Comparison of ENCODE assay signal across 11 mouse cellular contexts in genomic region chr12:112872991-112873390, GRCm38 (mm10). TPM values are rescaled to one million over a fixed set of nuclear protein-coding genes. Genes with fewer than 3 reads are reported as not detected.
"Had no signal": no experiment of that assay in that cellular context is flagged by ENCODE, and none has a peak within 500 bp of the region (broad histone marks: within the 10 kb centered on the region; RNA-seq: fewer than 3 reads in every experiment).

No protein-coding gene starts in this region.

- H3K9ac ChIP-seq: limb, embryonic 12.5 days; limb, embryonic 15.5 days; liver, embryonic 14.5 days; liver, postnatal 0 days; lung, embryonic 14.5 days had no signal

- H3K4me2 ChIP-seq: limb, embryonic 15.5 days; liver, embryonic 11.5 days had no signal

- DNase-seq: kidney, adult 11 months had no signal

- H3K36me3 ChIP-seq: limb, embryonic 12.5 days; limb, embryonic 15.5 days had no signal

- H3K9me3 ChIP-seq: limb, embryonic 12.5 days; limb, embryonic 15.5 days had no signal

- H3K4me3 ChIP-seq: limb, embryonic 12.5 days; limb, embryonic 15.5 days had no signal

- H3K27ac ChIP-seq: limb, embryonic 12.5 days; limb, embryonic 15.5 days; liver, embryonic 14.5 days; macrophage had no signal

RNA-seq across cellular contexts. Expression of gene Gpr132, which starts 5.0 kb away (rescaled TPM):
- polyA plus RNA-seq: limb, embryonic 12.5 days; midbrain, embryonic 11.5 days; neural tube, embryonic 11.5 days; neural tube, embryonic 14.5 days had no signal
